Mouse (Mus musculus): ENCODE data around the gene Krtap19-1. TPM values are rescaled to one million over a fixed set of nuclear protein-coding genes. Genes with fewer than 3 reads are reported as not detected.

Gene Krtap19-1
- polyA plus RNA-seq, 1 experiment, result not detected

GRCm38 (mm10) chr16:88826978-88827377 lies 42.2 kb downstream of the Krtap19-1 start:
- H3K36me3 ChIP-seq (replicated peaks; ENCODE audit: low read length), result no peaks in the 10 kb centered on the region
- no peak for TF ChIP-seq GATA1 (IDR thresholded peaks at IDR 0.05; ENCODE audit: borderline replicate concordance, low read length)
- TF ChIP-seq FLI1 (IDR thresholded peaks at IDR 0.05; ENCODE audit: low read length), result no peak
- H3K27me3 ChIP-seq (replicated peaks), result no peaks in the 10 kb centered on the region
- no peak overlapping the region for H3K4me3 ChIP-seq (replicated peaks)
- no peaks in the 10 kb centered on the region for H3K4me1 ChIP-seq
- peaks cover 11% of the 10 kb centered on the region; the same call in 1 of the 2 replicates for H3K9me3 ChIP-seq

DNA sequence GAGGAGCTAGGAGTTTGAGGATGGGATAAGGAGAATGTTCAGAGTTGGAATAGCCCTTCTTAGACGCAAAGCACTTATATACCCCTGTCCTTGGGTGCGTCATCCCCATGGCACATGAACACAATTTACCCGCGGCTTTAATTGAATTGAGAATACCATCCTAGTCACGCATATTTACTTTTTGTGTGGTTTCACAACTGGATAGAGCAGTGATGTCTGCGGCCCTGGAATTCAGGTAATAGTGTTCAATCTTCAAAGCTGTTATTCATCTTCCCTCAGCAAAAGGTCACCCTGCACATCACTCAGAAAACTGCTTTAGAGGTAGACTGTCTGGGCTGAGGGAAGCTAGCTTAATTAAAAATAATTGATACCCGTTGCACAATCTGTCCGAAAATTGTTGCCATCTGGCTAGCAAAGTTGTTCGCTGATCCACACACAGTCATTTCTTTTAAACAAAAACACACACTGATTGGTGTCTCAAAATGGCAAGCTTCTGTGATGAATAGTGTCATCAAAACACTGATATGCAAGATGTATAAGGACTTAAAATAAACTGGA lies 43.0 kb downstream of the Krtap19-1 start, which contains the start of gene Krtap14:
Gene Krtap14 (minus strand): TSS at position 51 of the 558 bp plus-strand sequence.
- no peaks in the 10 kb centered on the region for H3K27me3 ChIP-seq (replicated peaks)
- H3K9me3 ChIP-seq, result peaks cover 11% of the 10 kb centered on the region; the same call in 1 of the 2 replicates
- no peaks in the 10 kb centered on the region for H3K36me3 ChIP-seq (replicated peaks; ENCODE audit: low read length)
- H3K4me3 ChIP-seq (replicated peaks), result no peak within 1 kb of the TSS
- TF ChIP-seq FLI1 (IDR thresholded peaks at IDR 0.05; ENCODE audit: low read length) (no peak), GATA1 (IDR thresholded peaks at IDR 0.05; ENCODE audit: borderline replicate concordance, low read length) (no peak)
- no peaks in the 10 kb centered on the region for H3K4me1 ChIP-seq

- no peaks in the 10 kb centered on the region for H3K27me3 ChIP-seq (replicated peaks)
- H3K9me3 ChIP-seq, result peaks cover 11% of the 10 kb centered on the region; the same call in 1 of the 2 replicates
- H3K4me1 ChIP-seq, result no peaks in the 10 kb centered on the region
- no peak overlapping the region for H3K4me3 ChIP-seq (replicated peaks)
- TF ChIP-seq GATA1 (IDR thresholded peaks at IDR 0.05; ENCODE audit: borderline replicate concordance, low read length), result no peak
- no peak for TF ChIP-seq FLI1 (IDR thresholded peaks at IDR 0.05; ENCODE audit: low read length)
- no peaks in the 10 kb centered on the region for H3K36me3 ChIP-seq (replicated peaks; ENCODE audit: low read length)
These were observed 45.5 kb downstream of the Krtap19-1 start for GRCm38 (mm10) chr16:88823736-88824135.

DNA sequence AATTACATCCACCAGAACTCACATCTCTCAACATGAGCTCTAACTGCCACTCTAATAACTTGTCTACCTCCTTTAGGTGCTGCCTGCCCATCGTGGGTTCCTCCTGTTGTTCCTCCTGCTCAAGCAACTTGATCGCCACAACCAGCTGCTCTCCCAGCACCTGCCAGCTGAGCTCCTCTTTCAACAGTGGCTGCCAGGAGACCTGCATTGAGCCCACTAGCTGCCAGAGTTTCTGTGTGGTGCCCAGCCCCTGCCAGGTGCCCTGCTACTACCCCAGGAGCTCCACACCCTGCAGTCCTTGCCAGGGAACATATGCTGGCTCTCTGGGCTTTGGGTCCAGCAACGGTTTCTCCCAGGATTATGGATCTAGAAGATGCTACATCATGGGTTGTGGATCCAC lies 49.1 kb downstream of the Krtap19-1 start, which contains the start of gene Krtap15:
Gene Krtap15 (plus strand): TSS at position 150 of the 400 bp plus-strand sequence.
- H3K27me3 ChIP-seq (replicated peaks), result no peaks in the 10 kb centered on the region
- no peaks in the 10 kb centered on the region for H3K4me1 ChIP-seq
- TF ChIP-seq GATA1 (IDR thresholded peaks at IDR 0.05; ENCODE audit: borderline replicate concordance, low read length), result no peak
- TF ChIP-seq FLI1 (IDR thresholded peaks at IDR 0.05; ENCODE audit: low read length), result no peak
- H3K36me3 ChIP-seq (replicated peaks; ENCODE audit: low read length), result no peaks in the 10 kb centered on the region
- H3K9me3 ChIP-seq, result peaks cover 4% of the 10 kb centered on the region; the same call in 1 of the 2 replicates
- no peak within 1 kb of the TSS for H3K4me3 ChIP-seq (replicated peaks)

Other genes with a start within 250 kb of the Krtap19-1 start
- gene 2310079G19Rik, start 241.7 kb downstream of the Krtap19-1 start, polyA plus RNA-seq (2012; ENCODE audit: insufficient read depth, low replicate concordance), result not detected in 2 replicates
- gene Krtap26-1, start 221.6 kb downstream of the Krtap19-1 start, polyA plus RNA-seq (2012; ENCODE audit: insufficient read depth, low replicate concordance), result not detected in 2 replicates
- gene Krtap27-1, start 197.7 kb downstream of the Krtap19-1 start, polyA plus RNA-seq (2012; ENCODE audit: insufficient read depth, low replicate concordance), result not detected in 2 replicates
- not detected in 2 replicates for gene 2310061N02Rik, start 161.4 kb downstream of the Krtap19-1 start, polyA plus RNA-seq (2012; ENCODE audit: insufficient read depth, low replicate concordance)
- gene Krtap13-1, start 140.5 kb downstream of the Krtap19-1 start, polyA plus RNA-seq (2012; ENCODE audit: insufficient read depth, low replicate concordance), result not detected in 2 replicates
- gene Krtap13, start 117.8 kb downstream of the Krtap19-1 start, polyA plus RNA-seq (2012; ENCODE audit: insufficient read depth, low replicate concordance), result not detected in 2 replicates
- not detected in 2 replicates for gene 2310034C09Rik, start 110.6 kb downstream of the Krtap19-1 start, polyA plus RNA-seq (2012; ENCODE audit: insufficient read depth, low replicate concordance)
- not detected in 2 replicates for gene 2310057N15Rik, start 95.2 kb downstream of the Krtap19-1 start, polyA plus RNA-seq (2012; ENCODE audit: insufficient read depth, low replicate concordance)
- gene Gm5965, start 91.5 kb downstream of the Krtap19-1 start, polyA plus RNA-seq (2012; ENCODE audit: insufficient read depth, low replicate concordance), result not detected in 2 replicates
- gene Gm20741, start 57.2 kb downstream of the Krtap19-1 start, polyA plus RNA-seq (2012; ENCODE audit: insufficient read depth, low replicate concordance), result not detected in 2 replicates
- gene Krtap15, start 49.2 kb downstream of the Krtap19-1 start, polyA plus RNA-seq (2012; ENCODE audit: insufficient read depth, low replicate concordance), result not detected in 2 replicates
- gene Krtap14, start 43.3 kb downstream of the Krtap19-1 start, polyA plus RNA-seq (2012; ENCODE audit: insufficient read depth, low replicate concordance), result not detected in 2 replicates
- not detected in 2 replicates for gene Krtap19-2, start 4.9 kb upstream of the Krtap19-1 start, polyA plus RNA-seq (2012; ENCODE audit: insufficient read depth, low replicate concordance)
- gene Krtap19-3, start 8.6 kb upstream of the Krtap19-1 start, polyA plus RNA-seq (2012; ENCODE audit: insufficient read depth, low replicate concordance), result not detected in 2 replicates
- gene Krtap19-4, start 15.7 kb upstream of the Krtap19-1 start, polyA plus RNA-seq (2012; ENCODE audit: insufficient read depth, low replicate concordance), result not detected in 2 replicates
- not detected in 2 replicates for gene Krtap19-5, start 27.0 kb upstream of the Krtap19-1 start, polyA plus RNA-seq (2012; ENCODE audit: insufficient read depth, low replicate concordance)
- gene Krtap19-9b, start 62.9 kb upstream of the Krtap19-1 start, polyA plus RNA-seq (2012; ENCODE audit: insufficient read depth, low replicate concordance), result not detected in 2 replicates
- gene Krtap16-3, start 93.5 kb upstream of the Krtap19-1 start, polyA plus RNA-seq (2012; ENCODE audit: insufficient read depth, low replicate concordance), result not detected in 2 replicates
- gene Krtap22-2, start 141.3 kb upstream of the Krtap19-1 start, polyA plus RNA-seq (2012; ENCODE audit: insufficient read depth, low replicate concordance), result not detected in 2 replicates
- not detected in 2 replicates for gene Gm10229, start 145.9 kb upstream of the Krtap19-1 start, polyA plus RNA-seq (2012; ENCODE audit: insufficient read depth, low replicate concordance)
- not detected in 2 replicates for gene Krtap6-1, start 162.3 kb upstream of the Krtap19-1 start, polyA plus RNA-seq (2012; ENCODE audit: insufficient read depth, low replicate concordance)
- not detected in 2 replicates for gene Gm10228, start 172.1 kb upstream of the Krtap19-1 start, polyA plus RNA-seq (2012; ENCODE audit: insufficient read depth, low replicate concordance)
- gene Krtap6-5, start 178.5 kb upstream of the Krtap19-1 start, polyA plus RNA-seq (2012; ENCODE audit: insufficient read depth, low replicate concordance), result not detected in 2 replicates
- gene 1110025L11Rik, start 194.6 kb upstream of the Krtap19-1 start, polyA plus RNA-seq (2012; ENCODE audit: insufficient read depth, low replicate concordance), result not detected in 2 replicates
- gene Krtap6-3, start 214.6 kb upstream of the Krtap19-1 start, polyA plus RNA-seq (2012; ENCODE audit: insufficient read depth, low replicate concordance), result not detected in 2 replicates